Mouse (Mus musculus) limb, embryonic 12.5 days (tissue): ENCODE data around the gene Brd7. TPM values are rescaled to one million over a fixed set of nuclear protein-coding genes. Genes with fewer than 3 reads are reported as not detected.

Experiments
- ATAC-seq: fragments of 200-750 bp; cut with Nextera tagmentation; 2 replicates; pipeline ENCODE4 v1.8.0; 2017; ENCODE audit warnings: low read depth, moderate TSS enrichment; ENCODE audit not compliant: insufficient number of reproducible peaks, insufficient read depth, low FRiP score, low TSS enrichment
- H3K27ac ChIP-seq: fragments of 300-500 bp; sonication (generic); 2 replicates; pipeline ENCODE4 v1.5.1; 2016; ENCODE audit warnings: mild to moderate bottlenecking, moderate library complexity
- H3K27me3 ChIP-seq: fragments of 300-500 bp; sonication (generic); 2 replicates; pipeline ENCODE4 v1.6.1; 2016; ENCODE audit warnings: mild to moderate bottlenecking, moderate library complexity
- H3K36me3 ChIP-seq: fragments of 300-500 bp; sonication (generic); 2 replicates; pipeline ENCODE4 v1.6.1; 2016; ENCODE audit warnings: mild to moderate bottlenecking, moderate library complexity
- H3K4me1 ChIP-seq: fragments of 300-500 bp; sonication (generic); replicated peaks from 2 replicates; pipeline ENCODE4 v1.6.1; 2016
- H3K4me2 ChIP-seq: fragments of 300-500 bp; sonication (generic); 2 replicates; pipeline ENCODE4 v1.6.1; 2016; ENCODE audit warnings: mild to moderate bottlenecking, moderate library complexity
- H3K4me3 ChIP-seq: fragments of 300-500 bp; sonication (generic); replicated peaks from 2 replicates; pipeline ENCODE4 v1.5.1; 2016; ENCODE audit warnings: mild to moderate bottlenecking
- H3K9ac ChIP-seq: fragments of 300-500 bp; sonication (generic); replicated peaks from 2 replicates; pipeline ENCODE4 v1.6.1; 2016; ENCODE audit warnings: mild to moderate bottlenecking, moderate library complexity
- H3K9me3 ChIP-seq: fragments of 300-500 bp; sonication (generic); 2 replicates; pipeline ENCODE4 v1.6.1; 2016; ENCODE audit warnings: mild to moderate bottlenecking, moderate library complexity
- WGBS: fragments of 180-500 bp; shearing (Covaris S2); methylation state at CpG from one replicate; pipeline ENCODE4 v1.1.7; 2016; 5-methylcytosine and 5-hydroxymethylcytosine counted together
- polyA plus RNA-seq: library from polyadenylated mRNA; unstranded; fragments of >200 nt; fragmentation: Nextera tagmentation; extraction: Ambion mirVana; gene quantifications from 2 replicates; pipeline ENCODE4 v1.2.1, GENCODE M21; 2016

Brd7 gene
- polyA plus RNA-seq, 1 experiment from 2014 or later = 96.8 TPM

- H3K36me3 ChIP-seq = peaks cover 72% of the 10 kb centered on the region
- 34% methylated on average over 5 of the region's 5 CpGs for WGBS
- H3K4me3 ChIP-seq = no peak overlapping the region
- H3K4me1 ChIP-seq = peaks cover 29% of the 10 kb centered on the region
- H3K4me2 ChIP-seq = no peak overlapping the region
- H3K9me3 ChIP-seq = 0 out of 2 replicates have a peak, but pooled peaks cover 6% of the 10 kb centered on the region
- no peak overlapping the region for H3K9ac ChIP-seq
- H3K27me3 ChIP-seq = no peaks in the 10 kb centered on the region
- ATAC-seq = no peak
- H3K27ac ChIP-seq = no peak overlapping the region
Observed at GRCm38 (mm10) chr8:88357226-88357933, 4.6 kb downstream of the Brd7 start.

- no peaks in the 10 kb centered on the region for H3K4me1 ChIP-seq
- no peak for ATAC-seq
- WGBS = 77% methylated on average over 2 of the region's 2 CpGs
- peaks cover 92% of the 10 kb centered on the region for H3K36me3 ChIP-seq
- no peak overlapping the region for H3K4me3 ChIP-seq
- H3K27me3 ChIP-seq = no peaks in the 10 kb centered on the region
- H3K9me3 ChIP-seq = no peaks in the 10 kb centered on the region
- no peak overlapping the region for H3K27ac ChIP-seq
- no peak overlapping the region for H3K4me2 ChIP-seq
- no peak overlapping the region for H3K9ac ChIP-seq
Observed at GRCm38 (mm10) chr8:88349046-88349445, 12.9 kb downstream of the Brd7 start.

DNA sequence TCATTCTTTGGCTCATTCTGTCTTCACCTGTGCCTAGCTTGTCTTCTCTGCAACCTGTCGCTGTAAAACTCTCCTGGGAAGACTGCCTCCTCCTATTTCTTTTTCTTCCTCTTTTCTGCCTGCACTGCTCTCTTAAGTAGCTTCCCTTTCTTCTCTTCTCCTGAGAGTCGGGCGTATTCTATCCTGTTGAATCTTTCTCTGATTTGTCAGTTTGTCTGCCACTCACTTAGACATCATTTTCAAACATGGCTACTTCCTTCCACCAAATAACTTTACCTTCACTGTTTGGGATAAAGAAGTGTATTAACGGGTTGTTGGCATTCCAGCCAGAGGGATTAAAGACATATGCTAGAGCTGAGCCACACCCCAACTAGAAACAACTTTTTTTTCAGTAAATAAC, 20.0 kb downstream of the Brd7 start:
- Histone ChIP-seq H3K27ac (no peak overlapping the region), H3K4me2 (no peak overlapping the region), H3K9me3 (no peaks in the 10 kb centered on the region), H3K27me3 (no peaks in the 10 kb centered on the region), H3K4me3 (no peak overlapping the region), H3K9ac (no peak overlapping the region), H3K4me1 (no peaks in the 10 kb centered on the region), H3K36me3 (peaks cover 95% of the 10 kb centered on the region)
- no peak for ATAC-seq
- WGBS = 84% methylated on average over 4 of the region's 4 CpGs

GRCm38 (mm10) chr8:88339887-88340695, 21.9 kb downstream of the Brd7 start:
- no peaks in the 10 kb centered on the region for H3K27me3 ChIP-seq
- H3K4me2 ChIP-seq = no peak overlapping the region
- H3K9ac ChIP-seq = no peak overlapping the region
- H3K9me3 ChIP-seq = no peaks in the 10 kb centered on the region
- no peak for ATAC-seq
- 90% methylated on average over 2 of the region's 2 CpGs for WGBS
- H3K27ac ChIP-seq = no peak overlapping the region
- no peaks in the 10 kb centered on the region for H3K4me1 ChIP-seq
- H3K4me3 ChIP-seq = no peak overlapping the region
- peaks cover 95% of the 10 kb centered on the region for H3K36me3 ChIP-seq

- no peak for ATAC-seq
- H3K27ac ChIP-seq = no peak overlapping the region
- no peak overlapping the region for H3K4me2 ChIP-seq
- H3K4me3 ChIP-seq = no peak overlapping the region
- H3K27me3 ChIP-seq = no peaks in the 10 kb centered on the region
- peaks cover 95% of the 10 kb centered on the region for H3K36me3 ChIP-seq
- H3K9ac ChIP-seq = no peak overlapping the region
- H3K9me3 ChIP-seq = no peaks in the 10 kb centered on the region
- no peaks in the 10 kb centered on the region for H3K4me1 ChIP-seq
- WGBS = 85% methylated on average over 3 of the region's 3 CpGs
Observed at GRCm38 (mm10) chr8:88339221-88339620, 22.8 kb downstream of the Brd7 start.

DNA sequence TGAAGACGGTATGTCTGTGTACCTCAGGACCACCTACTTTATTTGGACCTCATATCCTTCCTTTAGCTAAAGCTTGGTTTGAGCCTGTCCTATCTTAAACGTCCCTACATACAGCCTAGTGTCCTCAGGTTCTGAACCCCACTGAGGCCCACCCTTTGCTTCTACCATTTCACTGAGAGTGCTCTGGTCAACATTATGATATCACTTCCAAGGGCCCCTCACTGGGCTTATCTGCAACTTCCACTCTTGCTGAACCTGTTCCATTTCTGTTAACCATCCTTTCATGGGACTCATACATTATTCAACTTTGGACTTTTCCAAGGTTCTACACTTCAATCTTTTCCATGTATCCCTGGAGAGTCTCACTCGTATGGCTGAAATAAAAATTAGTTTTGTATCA, 27.0 kb downstream of the Brd7 start:
- Histone ChIP-seq H3K27me3 (no peaks in the 10 kb centered on the region), H3K4me1 (no peaks in the 10 kb centered on the region), H3K9me3 (no peaks in the 10 kb centered on the region), H3K27ac (no peak overlapping the region), H3K36me3 (peaks cover 95% of the 10 kb centered on the region), H3K9ac (no peak overlapping the region), H3K4me2 (no peak overlapping the region), H3K4me3 (no peak overlapping the region)
- 84% methylated on average over 3 of the region's 3 CpGs for WGBS
- ATAC-seq = no peak

GRCm38 (mm10) chr8:88334384-88334783, 27.6 kb downstream of the Brd7 start:
- H3K27ac ChIP-seq = no peak overlapping the region
- no peak overlapping the region for H3K4me3 ChIP-seq
- H3K4me2 ChIP-seq = no peak overlapping the region
- no peak for ATAC-seq
- no peak overlapping the region for H3K9ac ChIP-seq
- peaks cover 95% of the 10 kb centered on the region for H3K36me3 ChIP-seq
- 87% methylated on average over 2 of the region's 2 CpGs for WGBS
- H3K9me3 ChIP-seq = no peaks in the 10 kb centered on the region
- no peaks in the 10 kb centered on the region for H3K27me3 ChIP-seq
- H3K4me1 ChIP-seq = no peaks in the 10 kb centered on the region

DNA sequence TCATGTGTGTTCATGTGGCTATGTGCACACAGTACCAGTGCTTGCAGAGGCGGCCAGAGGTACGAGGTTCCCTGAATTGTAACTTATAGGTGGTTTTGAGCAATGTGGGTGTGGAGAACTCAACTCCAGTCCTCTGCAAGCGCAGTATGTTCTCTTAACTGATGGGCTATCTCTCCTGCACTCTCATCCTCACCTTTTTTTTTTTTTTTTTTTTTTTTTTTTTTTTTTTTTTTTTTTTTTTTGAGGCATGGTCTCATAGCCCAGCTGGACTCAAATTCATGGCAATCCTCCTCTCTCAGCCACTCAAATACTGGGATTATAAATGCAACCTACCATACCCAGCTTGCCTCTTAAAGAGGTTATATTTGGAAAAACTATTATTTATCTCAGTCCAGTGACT, 31.2 kb downstream of the Brd7 start:
- H3K36me3 ChIP-seq = peaks cover 97% of the 10 kb centered on the region
- 97% methylated on average over 3 of the region's 3 CpGs for WGBS

GRCm38 (mm10) chr8:88328689-88329088, 33.3 kb downstream of the Brd7 start:
- WGBS = 89% methylated on average over 6 of the region's 6 CpGs
- no peak overlapping the region for H3K4me3 ChIP-seq
- no peaks in the 10 kb centered on the region for H3K27me3 ChIP-seq
- no peaks in the 10 kb centered on the region for H3K9me3 ChIP-seq
- no peak for ATAC-seq
- no peaks in the 10 kb centered on the region for H3K4me1 ChIP-seq
- no peak overlapping the region for H3K27ac ChIP-seq
- H3K4me2 ChIP-seq = no peak overlapping the region
- no peak overlapping the region for H3K9ac ChIP-seq
- peaks cover 95% of the 10 kb centered on the region for H3K36me3 ChIP-seq

More for the DNA sequence above, 31.2 kb downstream of the Brd7 start:
- Histone ChIP-seq H3K9ac (no peak overlapping the region), H3K27me3 (no peaks in the 10 kb centered on the region), H3K4me2 (no peak overlapping the region), H3K27ac (no peak overlapping the region), H3K9me3 (no peaks in the 10 kb centered on the region), H3K4me3 (no peak overlapping the region), H3K4me1 (no peaks in the 10 kb centered on the region)
- no peak for ATAC-seq

DNA sequence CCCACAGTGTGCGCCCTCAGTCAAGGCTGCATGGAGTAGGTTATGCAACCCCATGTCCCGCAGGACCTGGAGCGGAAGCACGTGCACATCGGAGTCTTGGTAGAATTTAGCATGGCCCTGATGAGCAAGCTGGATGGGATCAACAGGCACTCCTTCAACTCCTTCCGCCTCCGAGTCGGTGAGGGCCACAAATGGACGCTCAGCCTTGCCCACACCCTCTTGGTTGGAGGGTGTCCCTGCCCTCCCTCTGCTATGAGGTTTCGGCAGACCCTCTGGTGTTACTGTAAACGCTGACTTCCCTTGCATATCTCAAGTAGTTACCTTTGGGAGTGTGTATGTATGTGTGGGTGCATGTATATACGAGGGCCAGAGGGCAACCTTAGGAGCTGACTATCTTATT, 35.7 kb downstream of the Brd7 start:
- WGBS = 94% methylated on average over 12 of the region's 12 CpGs
- no peak overlapping the region for H3K4me3 ChIP-seq
- H3K27ac ChIP-seq = no peak overlapping the region
- no peaks in the 10 kb centered on the region for H3K27me3 ChIP-seq
- H3K4me1 ChIP-seq = no peaks in the 10 kb centered on the region
- ATAC-seq = no peak
- H3K9ac ChIP-seq = no peak overlapping the region
- H3K36me3 ChIP-seq = peaks cover 73% of the 10 kb centered on the region
- no peak overlapping the region for H3K4me2 ChIP-seq
- no peaks in the 10 kb centered on the region for H3K9me3 ChIP-seq

GRCm38 (mm10) chr8:88325795-88326194, 36.2 kb downstream of the Brd7 start:
- no peaks in the 10 kb centered on the region for H3K9me3 ChIP-seq
- H3K4me2 ChIP-seq = no peak overlapping the region
- H3K4me3 ChIP-seq = no peak overlapping the region
- H3K4me1 ChIP-seq = no peaks in the 10 kb centered on the region
- no peak overlapping the region for H3K9ac ChIP-seq
- WGBS = 90% methylated on average over 5 of the region's 5 CpGs
- H3K27me3 ChIP-seq = no peaks in the 10 kb centered on the region
- peaks cover 69% of the 10 kb centered on the region for H3K36me3 ChIP-seq
- no peak for ATAC-seq
- H3K27ac ChIP-seq = no peak overlapping the region
